In the genomic region with DNA sequence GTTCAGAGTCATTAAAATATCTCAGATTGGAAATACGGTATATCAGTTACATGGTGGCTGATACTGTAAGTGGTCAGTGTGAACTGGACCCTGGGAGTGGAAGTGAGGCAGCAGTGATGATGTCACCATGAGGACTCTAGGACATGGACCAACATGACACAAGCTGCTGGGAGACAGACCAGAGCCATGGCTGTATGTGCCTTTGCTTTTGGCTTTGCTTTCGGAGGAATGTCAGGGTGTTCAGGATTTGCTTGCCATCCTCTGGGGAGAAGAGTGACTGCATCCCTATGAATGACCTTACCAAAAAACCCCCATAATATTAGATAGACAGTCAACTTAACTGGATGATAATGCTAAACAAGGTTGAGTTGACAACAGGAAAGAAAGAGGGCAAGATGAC, we compare ENCODE assay signal across 15 mouse cellular contexts.
DNase-seq lines count a peak whose midpoint lies in the region; ATAC-seq and TF ChIP-seq lines count a peak whose summit lies in the region.
"Had no signal": no experiment of that assay in that cellular context is flagged by ENCODE, and none has a peak within 500 bp of the region (broad histone marks: within the 10 kb centered on the region; RNA-seq: fewer than 3 reads in every experiment).

No protein-coding gene starts in this region.

- ATAC-seq in heart, embryonic 11.5 days (replicated peaks; ENCODE audit: insufficient number of reproducible peaks, low FRiP score, low TSS enrichment), result no peak
- ATAC-seq: activated CD4-positive, CD25-positive, alpha-beta regulatory T cell, adult 4 months; CD4-positive, CD25-positive, alpha-beta regulatory T cell, adult 4 months; Patski had no signal

- H3K4me3 ChIP-seq in heart, adult 2 months, result no peak overlapping the region
- no peak overlapping the region for H3K4me3 ChIP-seq in heart, embryonic 10.5 days
- no peak overlapping the region for H3K4me3 ChIP-seq in heart, embryonic 11.5 days (ENCODE audit: low read depth, low read length)

- no peaks in the 10 kb centered on the region for H3K79me2 ChIP-seq in heart, adult 2 months (replicated peaks; ENCODE audit: control insufficient read depth, insufficient read depth, low read length)

- no peaks in the 10 kb centered on the region for H3K4me1 ChIP-seq in heart, adult 2 months (ENCODE audit: control insufficient read depth, insufficient read depth, low read length)
- H3K4me1 ChIP-seq in heart, embryonic 10.5 days, result no peaks in the 10 kb centered on the region
- no peaks in the 10 kb centered on the region for H3K4me1 ChIP-seq in heart, embryonic 11.5 days (ENCODE audit: control insufficient read depth, insufficient read depth, low read length)

- peak; percentile 68 for DNase-seq in heart, adult 11 months
- DNase-seq in heart, adult 2 months, result no peak
- peak; percentile 71 for DNase-seq in heart, embryonic 10.5 days (ENCODE audit: low spot score)
- DNase-seq: adrenal gland, postnatal 10 days; adrenal gland, postnatal 25 days; B cell, adult 2 months; cerebellum, adult 11 months; cerebellum, adult 11-12 months; cerebellum, adult 18-20 months had no signal

- intact Hi-C loops in heart, adult 2 months (cut with DNase I), result no loop called here

- TF ChIP-seq CTCF in heart, adult 2 months (IDR thresholded peaks at IDR 0.05), result no peak

- 93% methylated on average over 2 of the region's 2 CpGs for WGBS in heart, adult 2 months
- WGBS in heart, embryonic 10.5 days, result 87% methylated on average over 2 of the region's 2 CpGs
- 87% methylated on average over 2 of the region's 2 CpGs for WGBS in heart, embryonic 11.5 days (ENCODE audit: insufficient replicate concordance)

- TF ChIP-seq EP300 in heart, adult 2 months (IDR thresholded peaks at IDR 0.05; ENCODE audit: insufficient read depth, low read depth, low read length), result no peak

- no peaks in the 10 kb centered on the region for H3K36me3 ChIP-seq in heart, adult 2 months (ENCODE audit: control insufficient read depth, insufficient read depth, low read length)
- no peaks in the 10 kb centered on the region for H3K36me3 ChIP-seq in heart, embryonic 10.5 days
- H3K36me3 ChIP-seq in heart, embryonic 11.5 days (ENCODE audit: control insufficient read depth, insufficient read depth, low read length), result no peaks in the 10 kb centered on the region
- H3K36me3 ChIP-seq: G1E had no signal

- H3K9ac ChIP-seq in heart, adult 2 months (ENCODE audit: low read depth, low read length), result no peak overlapping the region
- H3K9ac ChIP-seq in heart, embryonic 11.5 days (ENCODE audit: low read depth, low read length), result no peak overlapping the region

- no peak for TF ChIP-seq POLR2A in heart, adult 2 months (IDR thresholded peaks at IDR 0.05; ENCODE audit: insufficient read depth, low read depth, low read length)

- H3K27ac ChIP-seq in heart, adult 2 months, result no peak overlapping the region
- H3K27ac ChIP-seq in heart, embryonic 10.5 days, result no peak overlapping the region
- H3K27ac ChIP-seq in heart, embryonic 11.5 days (ENCODE audit: low read depth, low read length), result no peak overlapping the region

- H3K9me3 ChIP-seq in heart, embryonic 10.5 days, result no peaks in the 10 kb centered on the region
- no peaks in the 10 kb centered on the region for H3K9me3 ChIP-seq in heart, embryonic 11.5 days (replicated peaks; ENCODE audit: control insufficient read depth, low read length)

- no peak overlapping the region for H3K4me2 ChIP-seq in heart, embryonic 11.5 days

- no peaks in the 10 kb centered on the region for H3K27me3 ChIP-seq in heart, adult 2 months (ENCODE audit: control insufficient read depth, insufficient read depth, low read length)
- no peaks in the 10 kb centered on the region for H3K27me3 ChIP-seq in heart, embryonic 10.5 days (ENCODE audit: insufficient read depth, poor library complexity, severe bottlenecking)
- H3K27me3 ChIP-seq in heart, embryonic 11.5 days (ENCODE audit: control insufficient read depth, insufficient read depth, low read length), result no peaks in the 10 kb centered on the region
- H3K27me3 ChIP-seq: CH12.LX, Patski had no signal

Comparison
In these comparisons a context has a peak if more than half of its experiments do, and no peak if none do; other contexts are left out.
1. DNase-seq: peak in heart, adult 11 months (single experiment) and heart, embryonic 10.5 days (single experiment); none in heart, adult 2 months (0 of 2).